Mouse (Mus musculus): ENCODE data around the gene Msi2. TPM values are rescaled to one million over a fixed set of nuclear protein-coding genes. Genes with fewer than 3 reads are reported as not detected.

Gene Msi2
- polyA plus RNA-seq, 1 experiment from 2014 or later, result 25.6 TPM

GRCm38 (mm10) chr11:88541666-88542639, 176.4 kb downstream of the Msi2 start:
- 82% methylated on average over 15 of the region's 15 CpGs for WGBS
- H3K4me3 ChIP-seq (ENCODE audit: low read depth, low read length), result no peak overlapping the region
- ATAC-seq (ENCODE audit: low read depth), result no peak

GRCm38 (mm10) chr11:88539637-88540478, 178.5 kb downstream of the Msi2 start:
- 19% methylated on average over 8 of the region's 8 CpGs for WGBS
- Histone ChIP-seq H3K27me3 (ENCODE audit: control insufficient read depth, insufficient read depth, low read length) (no peaks in the 10 kb centered on the region), H3K4me1 (ENCODE audit: control insufficient read depth, insufficient read depth, low read length) (peaks cover 63% of the 10 kb centered on the region), H3K27ac (ENCODE audit: low read depth, low read length) (peak overlapping the region; percentile 34), H3K9ac (replicated peaks; ENCODE audit: low read depth, low read length) (no peak overlapping the region), H3K36me3 (ENCODE audit: control insufficient read depth, insufficient read depth, low read length) (no peaks in the 10 kb centered on the region), H3K4me2 (ENCODE audit: low read depth, low read length) (no peak overlapping the region), H3K9me3 (ENCODE audit: control insufficient read depth, low read length) (no peaks in the 10 kb centered on the region), H3K4me3 (ENCODE audit: low read depth, low read length) (no peak overlapping the region)
- ATAC-seq (ENCODE audit: low read depth), result no peak

More at GRCm38 (mm10) chr11:88541666-88542639, 176.4 kb downstream of the Msi2 start:
- H3K9ac ChIP-seq (replicated peaks; ENCODE audit: low read depth, low read length), result no peak overlapping the region
- H3K27ac ChIP-seq (ENCODE audit: low read depth, low read length), result no peak overlapping the region
- H3K36me3 ChIP-seq (ENCODE audit: control insufficient read depth, insufficient read depth, low read length), result no peaks in the 10 kb centered on the region
- peaks cover 53% of the 10 kb centered on the region for H3K4me1 ChIP-seq (ENCODE audit: control insufficient read depth, insufficient read depth, low read length)
- no peak overlapping the region for H3K4me2 ChIP-seq (ENCODE audit: low read depth, low read length)
- no peaks in the 10 kb centered on the region for H3K9me3 ChIP-seq (ENCODE audit: control insufficient read depth, low read length)
- H3K27me3 ChIP-seq (ENCODE audit: control insufficient read depth, insufficient read depth, low read length), result no peaks in the 10 kb centered on the region

GRCm38 (mm10) chr11:88538710-88539340, 179.5 kb downstream of the Msi2 start:
- H3K9me3 ChIP-seq (ENCODE audit: control insufficient read depth, low read length), result no peaks in the 10 kb centered on the region
- peaks cover 72% of the 10 kb centered on the region for H3K4me1 ChIP-seq (ENCODE audit: control insufficient read depth, insufficient read depth, low read length)
- H3K4me2 ChIP-seq (ENCODE audit: low read depth, low read length), result no peak overlapping the region
- H3K4me3 ChIP-seq (ENCODE audit: low read depth, low read length), result no peak overlapping the region
- no peaks in the 10 kb centered on the region for H3K27me3 ChIP-seq (ENCODE audit: control insufficient read depth, insufficient read depth, low read length)
- WGBS, result 71% methylated on average over 13 of the region's 13 CpGs
- H3K36me3 ChIP-seq (ENCODE audit: control insufficient read depth, insufficient read depth, low read length), result no peaks in the 10 kb centered on the region
- ATAC-seq (ENCODE audit: low read depth), result no peak
- H3K27ac ChIP-seq (ENCODE audit: low read depth, low read length), result no peak overlapping the region; the same call in 1 of the 2 replicates
- no peak overlapping the region for H3K9ac ChIP-seq (replicated peaks; ENCODE audit: low read depth, low read length)

GRCm38 (mm10) chr11:88537344-88537743, 181.0 kb downstream of the Msi2 start:
- ATAC-seq (ENCODE audit: low read depth), result no peak
- Histone ChIP-seq H3K36me3 (ENCODE audit: control insufficient read depth, insufficient read depth, low read length) (no peaks in the 10 kb centered on the region), H3K27me3 (ENCODE audit: control insufficient read depth, insufficient read depth, low read length) (no peaks in the 10 kb centered on the region), H3K27ac (ENCODE audit: low read depth, low read length) (no peak overlapping the region; the same call in 1 of the 2 replicates), H3K9ac (replicated peaks; ENCODE audit: low read depth, low read length) (no peak overlapping the region), H3K4me2 (ENCODE audit: low read depth, low read length) (no peak overlapping the region), H3K4me3 (ENCODE audit: low read depth, low read length) (no peak overlapping the region), H3K9me3 (ENCODE audit: control insufficient read depth, low read length) (no peaks in the 10 kb centered on the region), H3K4me1 (ENCODE audit: control insufficient read depth, insufficient read depth, low read length) (peaks cover 62% of the 10 kb centered on the region)
- WGBS, result 23% methylated on average over 7 of the region's 7 CpGs

GRCm38 (mm10) chr11:88536861-88537260, 181.5 kb downstream of the Msi2 start:
- no peak for ATAC-seq (ENCODE audit: low read depth)
- Histone ChIP-seq H3K4me3 (ENCODE audit: low read depth, low read length) (no peak overlapping the region), H3K36me3 (ENCODE audit: control insufficient read depth, insufficient read depth, low read length) (no peaks in the 10 kb centered on the region), H3K9me3 (ENCODE audit: control insufficient read depth, low read length) (no peaks in the 10 kb centered on the region), H3K4me2 (ENCODE audit: low read depth, low read length) (no peak overlapping the region), H3K4me1 (ENCODE audit: control insufficient read depth, insufficient read depth, low read length) (peaks cover 59% of the 10 kb centered on the region), H3K27ac (ENCODE audit: low read depth, low read length) (no peak overlapping the region), H3K9ac (replicated peaks; ENCODE audit: low read depth, low read length) (no peak overlapping the region), H3K27me3 (ENCODE audit: control insufficient read depth, insufficient read depth, low read length) (no peaks in the 10 kb centered on the region)
- WGBS, result 100% methylated on average over 2 of the region's 2 CpGs

GRCm38 (mm10) chr11:88534331-88534929, 183.9 kb downstream of the Msi2 start:
- H3K4me1 ChIP-seq (ENCODE audit: control insufficient read depth, insufficient read depth, low read length), result peaks cover 46% of the 10 kb centered on the region
- no peak for ATAC-seq (ENCODE audit: low read depth)

GRCm38 (mm10) chr11:88532016-88532415, 186.3 kb downstream of the Msi2 start:
- no peaks in the 10 kb centered on the region for H3K9me3 ChIP-seq (ENCODE audit: control insufficient read depth, low read length)
- H3K27ac ChIP-seq (ENCODE audit: low read depth, low read length), result no peak overlapping the region
- no peaks in the 10 kb centered on the region for H3K27me3 ChIP-seq (ENCODE audit: control insufficient read depth, insufficient read depth, low read length)
- H3K4me2 ChIP-seq (ENCODE audit: low read depth, low read length), result no peak overlapping the region
- 62% methylated on average over 2 of the region's 2 CpGs for WGBS
- no peak overlapping the region for H3K4me3 ChIP-seq (ENCODE audit: low read depth, low read length)
- H3K9ac ChIP-seq (replicated peaks; ENCODE audit: low read depth, low read length), result no peak overlapping the region
- H3K4me1 ChIP-seq (ENCODE audit: control insufficient read depth, insufficient read depth, low read length), result peaks cover 47% of the 10 kb centered on the region
- no peaks in the 10 kb centered on the region for H3K36me3 ChIP-seq (ENCODE audit: control insufficient read depth, insufficient read depth, low read length)
- no peak for ATAC-seq (ENCODE audit: low read depth)

More at GRCm38 (mm10) chr11:88534331-88534929, 183.9 kb downstream of the Msi2 start:
- peak overlapping the region; percentile 55 for H3K27ac ChIP-seq (ENCODE audit: low read depth, low read length)
- no peaks in the 10 kb centered on the region for H3K36me3 ChIP-seq (ENCODE audit: control insufficient read depth, insufficient read depth, low read length)
- H3K4me3 ChIP-seq (ENCODE audit: low read depth, low read length), result no peak overlapping the region
- 3% methylated on average over 11 of the region's 11 CpGs for WGBS
- H3K27me3 ChIP-seq (ENCODE audit: control insufficient read depth, insufficient read depth, low read length), result no peaks in the 10 kb centered on the region
- H3K4me2 ChIP-seq (ENCODE audit: low read depth, low read length), result no peak overlapping the region
- peak overlapping the region; percentile 29; the same call in 1 of the 2 replicates for H3K9ac ChIP-seq (replicated peaks; ENCODE audit: low read depth, low read length)
- H3K9me3 ChIP-seq (ENCODE audit: control insufficient read depth, low read length), result no peaks in the 10 kb centered on the region

- H3K27ac ChIP-seq (ENCODE audit: low read depth, low read length), result no peak overlapping the region
- no peaks in the 10 kb centered on the region for H3K9me3 ChIP-seq (ENCODE audit: control insufficient read depth, low read length)
- no peak for ATAC-seq (ENCODE audit: low read depth)
- H3K4me2 ChIP-seq (ENCODE audit: low read depth, low read length), result no peak overlapping the region
- H3K4me3 ChIP-seq (ENCODE audit: low read depth, low read length), result no peak overlapping the region
- H3K27me3 ChIP-seq (ENCODE audit: control insufficient read depth, insufficient read depth, low read length), result no peaks in the 10 kb centered on the region
- H3K36me3 ChIP-seq (ENCODE audit: control insufficient read depth, insufficient read depth, low read length), result no peaks in the 10 kb centered on the region
- WGBS, result 88% methylated on average over 4 of the region's 4 CpGs
- H3K4me1 ChIP-seq (ENCODE audit: control insufficient read depth, insufficient read depth, low read length), result peaks cover 55% of the 10 kb centered on the region
- no peak overlapping the region for H3K9ac ChIP-seq (replicated peaks; ENCODE audit: low read depth, low read length)
Measured at GRCm38 (mm10) chr11:88530032-88530431, 188.3 kb downstream of the Msi2 start.

All from neural tube, embryonic 14.5 days (tissue).